Mouse (Mus musculus): ENCODE data around the gene Zcchc12. TPM values are rescaled to one million over a fixed set of nuclear protein-coding genes. Genes with fewer than 3 reads are reported as not detected.
A peak's percentile ranks its signal among the peaks of the same experiment; 100 is the strongest.

Gene Zcchc12
- polyA plus RNA-seq, 1 experiment from 2014 or later: 4.2 TPM

DNA sequence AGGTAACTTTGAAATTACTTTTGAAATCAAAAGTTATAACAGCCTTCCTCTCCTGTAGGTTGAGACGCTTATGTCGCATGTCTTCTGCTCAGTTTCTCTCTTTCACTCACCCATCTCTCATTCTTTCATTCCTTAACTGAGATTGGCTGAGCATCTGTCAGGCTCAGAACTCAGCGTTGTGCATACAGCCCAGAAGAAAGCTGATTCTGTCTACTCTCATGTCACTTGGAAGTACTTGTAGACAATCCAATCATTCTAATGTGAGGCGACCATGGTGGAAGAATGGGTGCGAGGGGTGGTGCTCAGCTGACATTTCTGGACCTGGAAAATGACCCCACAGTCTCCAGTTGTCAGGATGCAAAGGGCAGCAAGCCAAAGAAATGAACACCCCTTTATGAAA, 9.7 kb upstream of the Zcchc12 start:
- Histone ChIP-seq H3K27me3 (ENCODE audit: insufficient read depth, low read length) (no peaks in the 10 kb centered on the region), H3K4me2 (ENCODE audit: low read length) (no peak overlapping the region), H3K4me3 (replicated peaks; ENCODE audit: low read depth, low read length) (no peak overlapping the region), H3K9ac (ENCODE audit: low read depth, low read length) (no peak overlapping the region), H3K27ac (no peak overlapping the region), H3K36me3 (ENCODE audit: insufficient read depth, low read length) (no peaks in the 10 kb centered on the region), H3K4me1 (replicated peaks; ENCODE audit: insufficient read depth, low read length) (no peaks in the 10 kb centered on the region), H3K9me3 (replicated peaks; ENCODE audit: low read length) (no peaks in the 10 kb centered on the region)
- no peak for TF ChIP-seq CTCF (IDR thresholded peaks at IDR 0.05; ENCODE audit: low read depth)
- WGBS: 64% methylated on average over 5 of the region's 5 CpGs
- no peak for ATAC-seq (replicated peaks; ENCODE audit: low FRiP score, low read depth)
- DNase-seq (ENCODE audit: low spot score): no peak

DNA sequence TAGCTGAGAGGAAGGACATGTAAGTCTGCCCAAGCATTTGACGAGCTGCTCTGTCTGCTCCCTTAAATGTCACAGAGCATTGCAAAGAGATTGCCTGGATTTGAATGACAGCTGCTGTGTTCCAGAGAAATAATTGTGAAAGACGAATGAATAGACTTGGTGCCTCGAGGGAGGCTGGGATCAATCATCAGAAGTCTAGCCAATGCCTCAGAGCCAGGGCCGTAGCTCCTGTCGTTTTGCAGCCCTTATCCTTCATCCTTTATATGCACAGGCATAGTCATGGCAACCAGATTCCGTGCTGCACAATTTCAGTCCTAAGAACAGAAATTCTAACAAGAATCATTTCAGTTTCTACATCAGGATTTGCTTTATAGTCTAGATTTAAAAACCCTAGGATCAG, 9.3 kb upstream of the Zcchc12 start:
- WGBS: 62% methylated on average over 6 of the region's 6 CpGs
- Histone ChIP-seq H3K27me3 (ENCODE audit: insufficient read depth, low read length) (no peaks in the 10 kb centered on the region), H3K27ac (no peak overlapping the region), H3K4me2 (ENCODE audit: low read length) (no peak overlapping the region), H3K36me3 (ENCODE audit: insufficient read depth, low read length) (no peaks in the 10 kb centered on the region), H3K9ac (ENCODE audit: low read depth, low read length) (no peak overlapping the region), H3K4me3 (replicated peaks; ENCODE audit: low read depth, low read length) (no peak overlapping the region), H3K9me3 (replicated peaks; ENCODE audit: low read length) (no peaks in the 10 kb centered on the region), H3K4me1 (replicated peaks; ENCODE audit: insufficient read depth, low read length) (no peaks in the 10 kb centered on the region)
- no peak for ATAC-seq (replicated peaks; ENCODE audit: low FRiP score, low read depth)
- no peak for DNase-seq (ENCODE audit: low spot score)
- TF ChIP-seq CTCF (IDR thresholded peaks at IDR 0.05; ENCODE audit: low read depth): no peak

DNA sequence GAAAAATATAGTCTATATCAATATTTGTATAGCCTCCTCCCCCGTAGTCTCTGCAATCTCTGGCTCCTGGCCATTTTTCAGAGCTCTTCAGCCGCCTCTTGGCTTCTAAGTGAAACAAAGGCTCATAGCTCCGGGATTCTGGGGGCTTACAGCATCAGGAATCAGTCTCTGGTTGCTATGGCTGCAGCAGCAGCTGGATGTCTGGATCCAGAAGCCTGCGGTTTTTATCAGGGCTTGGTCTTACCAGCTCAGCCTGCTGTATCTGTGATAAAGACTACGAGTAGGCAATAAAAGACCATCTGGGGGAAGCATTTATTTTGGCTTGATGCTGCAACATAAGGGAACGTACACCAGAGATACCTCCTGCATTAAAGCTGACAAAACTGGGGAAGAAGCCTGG, 1.8 kb upstream of the Zcchc12 start:
- Histone ChIP-seq H3K27me3 (ENCODE audit: insufficient read depth, low read length) (no peaks in the 10 kb centered on the region), H3K36me3 (ENCODE audit: insufficient read depth, low read length) (no peaks in the 10 kb centered on the region), H3K4me3 (replicated peaks; ENCODE audit: low read depth, low read length) (no peak overlapping the region), H3K9me3 (replicated peaks; ENCODE audit: low read length) (no peaks in the 10 kb centered on the region), H3K27ac (no peak overlapping the region), H3K9ac (ENCODE audit: low read depth, low read length) (no peak overlapping the region), H3K4me1 (replicated peaks; ENCODE audit: insufficient read depth, low read length) (no peaks in the 10 kb centered on the region), H3K4me2 (ENCODE audit: low read length) (no peak overlapping the region)
- TF ChIP-seq CTCF (IDR thresholded peaks at IDR 0.05; ENCODE audit: low read depth): no peak
- DNase-seq (ENCODE audit: low spot score) (peak; percentile 31), ATAC-seq (replicated peaks; ENCODE audit: low FRiP score, low read depth) (no peak)
- WGBS: 44% methylated on average over 6 of the region's 6 CpGs

DNA sequence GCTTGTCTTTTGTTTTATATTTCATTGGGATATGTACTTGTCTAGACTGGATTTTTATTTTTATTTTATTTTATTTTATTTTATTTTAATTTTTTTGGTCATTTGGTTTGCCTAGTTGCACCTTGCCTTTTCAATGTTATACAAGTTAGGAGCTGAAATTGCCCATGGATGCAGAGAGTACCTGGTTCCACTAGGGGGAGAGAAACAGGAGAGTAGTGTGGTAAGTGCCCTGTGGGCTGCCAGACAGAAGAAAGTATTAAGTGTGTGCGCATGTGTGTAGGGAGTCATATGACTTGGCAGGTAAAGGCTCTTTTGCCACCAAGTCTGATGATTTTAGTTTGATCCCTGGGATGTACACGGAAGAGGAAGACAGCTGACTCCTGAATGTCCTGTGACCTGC, 13.8 kb downstream of the Zcchc12 start:
- WGBS: 78% methylated on average over 2 of the region's 2 CpGs
- no peak overlapping the region for H3K4me3 ChIP-seq (replicated peaks; ENCODE audit: low read depth, low read length)
- no peaks in the 10 kb centered on the region for H3K36me3 ChIP-seq (ENCODE audit: insufficient read depth, low read length)
- peak; percentile 28; the same call in 1 of the 2 replicates for TF ChIP-seq CTCF (IDR thresholded peaks at IDR 0.05; ENCODE audit: low read depth)
- H3K4me1 ChIP-seq (replicated peaks; ENCODE audit: insufficient read depth, low read length): no peaks in the 10 kb centered on the region
- no peak overlapping the region for H3K9ac ChIP-seq (ENCODE audit: low read depth, low read length)
- no peaks in the 10 kb centered on the region for H3K9me3 ChIP-seq (replicated peaks; ENCODE audit: low read length)
- H3K27me3 ChIP-seq (ENCODE audit: insufficient read depth, low read length): no peaks in the 10 kb centered on the region
- no peak for DNase-seq (ENCODE audit: low spot score)
- H3K27ac ChIP-seq: no peak overlapping the region
- no peak overlapping the region for H3K4me2 ChIP-seq (ENCODE audit: low read length)
- ATAC-seq (replicated peaks; ENCODE audit: low FRiP score, low read depth): no peak

DNA sequence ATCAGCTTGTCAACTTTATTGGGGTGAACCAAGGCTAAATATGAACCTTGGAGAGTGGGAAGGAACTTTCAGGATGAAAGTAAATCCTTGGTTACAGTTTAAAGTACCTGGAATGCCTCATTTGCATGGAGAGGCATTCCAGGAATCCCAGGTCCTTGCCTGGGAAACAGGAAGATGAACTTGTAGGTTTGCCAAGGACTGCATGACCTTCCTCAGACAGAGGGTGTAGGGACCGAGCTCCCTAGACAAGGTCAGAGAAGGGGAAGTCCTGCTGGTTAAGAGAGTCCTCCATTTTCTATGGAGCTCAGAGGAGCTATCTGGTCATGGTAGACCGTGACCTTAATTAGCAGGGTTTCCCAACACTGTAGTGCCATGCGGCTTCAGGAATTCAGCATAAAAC, 15.5 kb downstream of the Zcchc12 start:
- no peak overlapping the region for H3K4me3 ChIP-seq (replicated peaks; ENCODE audit: low read depth, low read length)
- no peaks in the 10 kb centered on the region for H3K4me1 ChIP-seq (replicated peaks; ENCODE audit: insufficient read depth, low read length)
- H3K36me3 ChIP-seq (ENCODE audit: insufficient read depth, low read length): no peaks in the 10 kb centered on the region
- H3K27me3 ChIP-seq (ENCODE audit: insufficient read depth, low read length): no peaks in the 10 kb centered on the region
- no peaks in the 10 kb centered on the region for H3K9me3 ChIP-seq (replicated peaks; ENCODE audit: low read length)
- ATAC-seq (replicated peaks; ENCODE audit: low FRiP score, low read depth) (no peak), DNase-seq (ENCODE audit: low spot score) (no peak)
- H3K27ac ChIP-seq: no peak overlapping the region
- WGBS: 54% methylated on average over 3 of the region's 3 CpGs
- no peak overlapping the region for H3K9ac ChIP-seq (ENCODE audit: low read depth, low read length)
- TF ChIP-seq CTCF (IDR thresholded peaks at IDR 0.05; ENCODE audit: low read depth): no peak
- no peak overlapping the region for H3K4me2 ChIP-seq (ENCODE audit: low read length)

DNA sequence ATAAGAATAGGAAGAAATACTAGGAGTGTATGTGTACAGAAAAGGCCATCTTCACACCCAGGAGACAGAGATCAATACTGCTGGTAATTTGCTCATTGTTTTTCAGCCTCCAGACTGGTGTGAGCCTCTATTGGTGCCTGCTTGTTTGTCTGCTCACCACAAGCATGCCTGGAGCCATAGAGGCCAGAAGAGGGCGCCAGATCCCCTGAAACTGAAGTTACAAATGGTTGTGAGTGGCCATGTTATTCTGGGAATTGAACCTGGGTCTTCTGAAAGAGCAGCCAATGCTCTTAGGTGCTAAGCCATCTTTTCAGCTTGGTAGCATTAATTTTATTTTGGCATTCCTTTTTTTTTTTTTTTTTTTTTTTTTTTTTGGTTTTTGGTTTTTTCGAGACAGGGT, 25.7 kb downstream of the Zcchc12 start:
- H3K4me1 ChIP-seq (replicated peaks; ENCODE audit: insufficient read depth, low read length): no peaks in the 10 kb centered on the region
- no peak overlapping the region for H3K4me3 ChIP-seq (replicated peaks; ENCODE audit: low read depth, low read length)
- DNase-seq (ENCODE audit: low spot score) (no peak), ATAC-seq (replicated peaks; ENCODE audit: low FRiP score, low read depth) (no peak)
- H3K4me2 ChIP-seq (ENCODE audit: low read length): no peak overlapping the region
- TF ChIP-seq CTCF (IDR thresholded peaks at IDR 0.05; ENCODE audit: low read depth): peak; percentile 26
- H3K9me3 ChIP-seq (replicated peaks; ENCODE audit: low read length): no peaks in the 10 kb centered on the region
- H3K27me3 ChIP-seq (ENCODE audit: insufficient read depth, low read length): no peaks in the 10 kb centered on the region
- H3K27ac ChIP-seq: no peak overlapping the region
- 58% methylated on average over 2 of the region's 2 CpGs for whole genome bisulfite sequencing
- no peak overlapping the region for H3K9ac ChIP-seq (ENCODE audit: low read depth, low read length)
- H3K36me3 ChIP-seq (ENCODE audit: insufficient read depth, low read length): no peaks in the 10 kb centered on the region

DNA sequence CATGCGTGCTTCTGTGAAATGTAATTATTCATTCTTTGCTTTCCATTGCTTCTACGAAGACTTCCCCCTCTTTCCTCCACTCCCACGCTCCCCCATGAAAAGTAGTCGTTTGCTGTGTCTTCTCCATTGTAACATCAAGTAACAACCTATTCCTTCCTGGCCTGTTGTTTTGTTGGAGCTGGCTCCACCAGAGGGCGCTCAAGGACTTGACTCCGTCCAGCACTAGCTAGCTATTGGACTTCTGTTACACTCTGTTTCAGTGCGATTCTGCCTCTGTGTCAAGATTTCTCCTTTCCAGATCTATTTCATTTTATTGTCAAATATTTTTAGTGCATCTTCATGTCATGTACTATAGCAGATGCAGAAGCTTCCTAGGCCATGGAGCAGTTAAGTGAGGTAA, 30.1 kb downstream of the Zcchc12 start:
- peak; percentile 76 for DNase-seq (ENCODE audit: low spot score)
- Histone ChIP-seq H3K27me3 (ENCODE audit: insufficient read depth, low read length) (no peaks in the 10 kb centered on the region), H3K4me2 (ENCODE audit: low read length) (no peak overlapping the region), H3K27ac (no peak overlapping the region), H3K9ac (ENCODE audit: low read depth, low read length) (no peak overlapping the region), H3K4me1 (replicated peaks; ENCODE audit: insufficient read depth, low read length) (no peaks in the 10 kb centered on the region), H3K9me3 (replicated peaks; ENCODE audit: low read length) (no peaks in the 10 kb centered on the region), H3K4me3 (replicated peaks; ENCODE audit: low read depth, low read length) (no peak overlapping the region), H3K36me3 (ENCODE audit: insufficient read depth, low read length) (no peaks in the 10 kb centered on the region)
- no peak for ATAC-seq (replicated peaks; ENCODE audit: low FRiP score, low read depth)
- 17% methylated on average over 7 of the region's 7 CpGs for WGBS
- TF ChIP-seq CTCF (IDR thresholded peaks at IDR 0.05; ENCODE audit: low read depth): peak; percentile 84
